Mouse (Mus musculus): ENCODE measurements around the gene Dcdc2a.

DNA sequence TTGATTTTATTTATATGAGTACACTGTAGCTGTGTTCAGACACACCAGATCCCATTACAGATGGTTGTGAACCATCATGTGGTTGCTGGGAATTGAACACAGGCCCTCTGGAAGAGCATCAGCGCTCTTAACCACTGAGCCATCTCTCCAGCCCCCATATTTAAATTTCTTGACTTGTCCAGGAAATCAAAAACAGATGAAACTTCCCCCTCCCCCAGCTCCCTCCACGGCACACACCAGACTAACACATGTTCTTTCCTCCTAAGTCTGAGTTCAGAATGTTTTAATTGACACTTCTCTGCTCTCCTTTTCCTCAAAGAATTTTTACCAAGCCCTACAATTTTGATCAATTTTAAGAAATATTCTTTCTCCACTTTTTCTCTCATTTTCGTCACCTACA, 113.1 kb downstream of the Dcdc2a start:
- TF ChIP-seq CTCF (IDR thresholded peaks at IDR 0.05; ENCODE audit: low read depth, low read length) = no peak
- TF ChIP-seq POLR2A (IDR thresholded peaks at IDR 0.05; ENCODE audit: extremely low read depth, insufficient read depth, low read length) = no peak

Data from liver, adult 2 months (tissue).